Mouse (Mus musculus) ovary, postnatal 36 days (tissue): ENCODE data around the gene AI182371.

ENCODE experiments used
- DNase-seq: peaks from one replicate; pipeline ENCODE4 v3.0.0; 2022; ENCODE audit warnings: low spot score, mixed read lengths

The AI182371 gene

DNA sequence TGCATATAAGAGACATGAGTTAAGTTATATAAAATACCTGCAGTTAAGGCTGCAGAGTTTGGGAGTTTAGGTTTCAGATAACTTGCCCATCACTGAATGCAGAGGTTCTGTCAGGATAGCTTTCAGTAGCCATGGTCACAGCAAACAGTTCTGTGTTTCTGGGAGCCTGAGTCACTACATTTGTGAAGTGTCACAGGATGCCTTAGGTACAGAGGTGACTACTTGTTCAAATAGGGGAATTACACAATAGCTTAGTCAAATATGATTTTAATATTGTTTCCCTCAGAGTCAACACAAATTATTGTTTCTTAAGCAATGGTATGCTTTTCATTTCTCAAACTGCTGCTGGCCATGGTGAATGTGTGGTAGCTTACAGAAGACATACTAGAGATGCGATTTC lies 32.2 kb downstream of the AI182371 start:
- DNase-seq: no peak

DNA sequence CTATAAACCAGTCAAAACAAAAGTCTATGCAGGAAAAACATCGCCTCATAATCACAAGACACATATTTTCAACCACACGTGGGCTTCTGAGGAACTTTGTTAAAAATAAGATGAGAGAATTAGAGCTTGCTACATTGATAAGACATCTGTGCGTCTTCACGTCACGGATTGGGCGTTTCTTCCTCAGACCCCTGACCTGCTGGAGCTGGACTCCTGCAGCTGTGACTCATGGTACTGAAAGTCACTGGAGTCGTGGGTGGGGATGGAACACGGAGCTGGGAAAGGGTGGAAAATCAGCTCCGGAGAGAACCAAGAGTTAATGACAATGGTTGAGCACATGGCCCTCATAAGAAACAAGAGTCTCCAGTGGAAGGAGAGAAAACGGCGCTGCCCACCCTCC lies 34.2 kb downstream of the AI182371 start:
- no peak for DNase-seq

DNA sequence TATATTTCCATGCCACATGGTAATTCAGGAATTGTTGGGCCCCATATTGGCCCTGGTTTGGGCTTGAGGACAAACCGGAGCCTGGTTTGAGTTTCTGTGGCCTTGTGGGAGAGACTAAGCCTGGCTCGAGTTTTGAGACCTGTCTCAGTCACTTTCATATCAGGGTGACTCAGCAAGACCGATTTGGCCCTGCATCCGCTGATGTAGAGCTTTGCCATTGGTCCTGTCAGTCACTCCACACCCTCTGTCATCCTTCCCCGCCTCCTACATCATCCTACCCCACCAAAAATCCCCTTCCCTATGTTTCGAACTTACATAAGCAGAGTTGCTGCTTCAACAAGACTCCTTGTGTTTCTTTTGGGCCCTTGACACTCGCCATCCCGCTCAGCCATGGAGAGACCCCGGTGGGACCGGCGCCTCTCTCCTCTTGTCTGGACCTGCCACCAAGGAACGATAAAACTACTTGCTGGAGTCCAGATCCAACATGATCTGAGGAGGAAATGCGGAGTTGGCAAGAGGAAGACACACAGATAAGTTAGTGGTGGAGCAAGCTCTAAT lies 34.7 kb downstream of the AI182371 start:
- DNase-seq: no peak

DNA sequence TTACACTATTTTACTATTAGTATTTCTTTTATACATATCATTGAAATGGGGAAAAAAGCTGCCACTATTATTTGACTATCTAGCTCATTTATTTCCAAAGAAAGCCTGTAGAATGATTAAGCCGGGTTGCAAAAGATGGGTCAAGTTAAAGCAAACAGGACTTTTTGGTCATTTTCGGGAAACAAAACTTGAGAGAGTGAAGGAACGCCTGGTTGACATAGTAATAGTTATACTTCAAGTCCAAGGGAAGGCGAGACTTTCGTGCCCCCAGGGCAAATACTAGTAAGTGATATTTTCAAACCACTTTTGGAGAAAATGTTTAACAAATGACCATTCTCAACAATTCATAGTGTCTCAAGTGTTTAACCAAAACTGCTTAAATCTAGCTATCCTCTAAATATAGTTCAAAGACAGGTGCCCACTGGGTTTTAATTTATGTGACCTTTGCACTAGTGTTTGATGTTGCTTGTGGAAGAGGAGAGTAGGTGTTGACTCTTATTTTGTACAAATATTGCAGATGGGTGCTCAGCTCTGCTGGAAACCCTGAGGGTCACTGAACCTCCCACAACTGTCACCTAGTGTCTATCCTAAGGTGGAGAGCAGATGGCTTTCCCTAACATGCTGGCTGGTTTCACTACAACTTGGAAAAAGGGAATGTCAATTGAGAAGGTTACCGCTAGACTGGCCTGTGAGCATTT lies 37.9 kb downstream of the AI182371 start:
- DNase-seq: no peak

DNA sequence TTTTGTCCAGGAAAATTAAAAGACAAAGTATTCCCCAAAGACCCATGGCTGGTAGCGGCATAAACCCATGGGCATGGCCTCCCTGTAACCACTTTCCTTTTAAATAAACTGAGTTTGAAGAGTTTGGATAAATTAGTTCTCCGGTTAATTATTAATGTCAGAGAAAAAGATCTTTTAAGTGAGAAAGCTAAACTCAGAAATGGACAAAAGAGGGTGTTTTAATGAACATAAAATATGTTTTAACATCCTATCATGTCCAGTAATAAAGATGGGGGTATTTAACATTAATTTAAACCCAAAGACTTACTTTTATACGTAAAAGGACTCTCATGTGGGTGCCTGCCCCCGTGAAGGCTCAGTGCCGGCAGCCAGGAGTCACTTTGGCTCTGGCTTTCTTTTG lies 40.0 kb downstream of the AI182371 start, which contains the start of gene Hc:
Hc (minus strand) TSS at position 101 of the 400 bp plus-strand sequence.
- no peak for DNase-seq

DNA sequence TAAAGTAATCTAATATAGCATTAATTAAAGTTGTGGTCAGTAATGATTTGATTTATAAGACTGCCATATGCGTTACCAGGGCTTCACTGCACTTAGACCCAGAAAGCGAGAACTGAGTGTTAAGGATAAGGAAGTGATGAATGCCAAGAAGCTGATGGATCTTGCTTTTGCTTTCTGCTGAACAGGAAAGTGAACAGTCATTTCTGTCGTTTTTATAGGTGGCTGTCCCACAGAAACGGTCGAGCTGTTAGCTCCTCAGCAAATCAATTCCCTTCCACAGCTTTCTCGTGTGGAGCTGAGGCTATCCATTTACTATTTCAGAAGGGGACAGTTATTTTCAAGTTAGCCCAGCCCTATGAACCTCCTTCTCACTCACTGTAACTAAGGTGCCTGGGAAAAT lies 40.4 kb downstream of the AI182371 start:
- no peak for DNase-seq

DNA sequence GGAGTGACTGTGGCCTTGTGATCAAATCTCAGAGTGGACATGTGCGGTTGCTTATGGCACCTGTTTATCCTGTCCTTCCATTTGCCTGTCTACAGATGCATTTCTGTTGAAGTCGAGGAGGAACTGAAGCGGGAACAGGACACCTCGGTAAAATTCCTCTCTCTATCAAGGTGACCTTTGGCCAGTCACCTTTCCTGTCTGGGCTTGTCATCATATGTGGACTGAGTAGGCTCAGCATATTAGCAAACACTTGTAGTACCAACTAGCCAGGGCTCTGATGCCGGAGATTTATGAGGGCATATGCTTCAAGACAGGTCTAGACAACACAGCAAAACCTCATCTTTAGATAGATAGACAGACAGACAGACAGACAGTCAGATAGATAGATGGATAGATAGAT lies 41.1 kb downstream of the AI182371 start:
- DNase-seq: no peak

DNA sequence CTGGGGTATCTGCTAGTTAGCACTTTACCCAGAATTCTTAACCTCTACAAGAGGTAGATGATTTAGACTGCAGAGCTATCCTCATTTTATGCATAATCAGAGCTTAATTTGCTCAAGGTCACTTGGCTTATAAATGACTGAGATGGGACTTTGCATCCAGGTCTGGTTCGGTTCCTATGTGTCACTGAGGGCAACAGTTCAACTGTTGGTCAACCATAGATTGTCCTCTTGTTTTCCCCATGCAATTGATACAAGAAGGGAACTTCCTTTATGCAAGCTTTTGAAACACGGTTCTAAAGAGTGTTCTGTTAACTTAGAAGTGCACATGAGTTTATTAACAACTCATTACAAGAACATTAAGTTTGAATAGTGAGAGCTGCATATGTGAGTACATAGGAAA lies 43.0 kb downstream of the AI182371 start:
- no peak for DNase-seq

DNA sequence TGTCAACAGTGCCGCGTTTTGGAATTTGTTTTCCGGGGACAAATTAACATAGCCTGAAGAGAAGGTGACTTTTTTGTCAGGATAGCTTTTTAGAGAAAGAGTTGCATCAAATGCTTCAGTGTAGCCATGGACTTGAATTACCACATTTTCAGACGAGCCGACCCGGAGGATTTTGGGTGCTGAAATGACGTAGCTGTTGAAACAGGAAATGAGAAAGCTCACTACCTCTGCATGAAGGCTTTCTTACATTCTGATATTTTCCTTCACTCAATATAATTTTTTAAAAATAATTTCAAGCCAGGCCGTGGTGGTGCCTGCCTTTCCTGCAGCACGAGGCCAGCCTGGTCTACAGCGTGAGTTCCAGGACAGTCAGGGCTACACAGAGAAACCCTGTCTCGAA lies 44.1 kb downstream of the AI182371 start:
- no peak for DNase-seq

DNA sequence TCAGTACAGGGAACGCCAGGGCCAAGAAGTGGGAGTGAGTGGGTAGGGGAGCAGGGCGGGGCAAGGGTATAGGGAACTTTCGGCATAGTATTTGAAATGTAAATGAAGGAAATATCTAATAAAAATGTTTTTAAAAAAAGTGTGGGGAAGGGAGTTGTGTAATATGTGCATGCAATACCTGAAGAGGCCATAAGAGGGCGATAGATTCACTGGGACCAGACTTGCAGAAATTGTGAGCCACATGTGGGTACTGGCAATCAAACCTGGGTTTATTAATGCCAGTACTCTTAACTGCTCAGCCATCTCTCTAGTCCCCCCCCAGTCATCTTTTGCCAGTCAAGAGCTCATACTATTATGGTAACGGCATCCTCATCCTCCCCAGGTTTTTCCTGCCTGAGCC lies 52.5 kb downstream of the AI182371 start:
- DNase-seq: no peak

DNA sequence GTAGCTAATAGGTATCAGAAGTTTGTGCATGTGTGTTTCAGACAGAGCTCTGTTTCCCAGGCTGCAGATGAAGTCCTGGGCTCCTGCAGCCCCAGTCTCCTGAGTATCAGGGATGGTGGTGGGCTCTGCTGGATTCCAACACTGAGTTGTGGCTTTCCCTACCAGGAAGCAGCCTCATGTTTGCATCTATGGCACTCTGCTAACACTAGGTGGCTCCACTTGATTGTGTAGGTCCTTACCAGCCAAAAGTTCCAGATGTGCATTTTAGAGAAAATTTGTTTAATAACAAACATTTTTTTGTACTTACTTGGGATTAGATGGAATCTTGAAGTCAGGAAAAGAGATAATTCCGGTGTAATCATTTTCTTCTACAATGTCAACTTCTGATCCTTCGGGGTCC lies 56.4 kb downstream of the AI182371 start:
- DNase-seq: no peak

DNA sequence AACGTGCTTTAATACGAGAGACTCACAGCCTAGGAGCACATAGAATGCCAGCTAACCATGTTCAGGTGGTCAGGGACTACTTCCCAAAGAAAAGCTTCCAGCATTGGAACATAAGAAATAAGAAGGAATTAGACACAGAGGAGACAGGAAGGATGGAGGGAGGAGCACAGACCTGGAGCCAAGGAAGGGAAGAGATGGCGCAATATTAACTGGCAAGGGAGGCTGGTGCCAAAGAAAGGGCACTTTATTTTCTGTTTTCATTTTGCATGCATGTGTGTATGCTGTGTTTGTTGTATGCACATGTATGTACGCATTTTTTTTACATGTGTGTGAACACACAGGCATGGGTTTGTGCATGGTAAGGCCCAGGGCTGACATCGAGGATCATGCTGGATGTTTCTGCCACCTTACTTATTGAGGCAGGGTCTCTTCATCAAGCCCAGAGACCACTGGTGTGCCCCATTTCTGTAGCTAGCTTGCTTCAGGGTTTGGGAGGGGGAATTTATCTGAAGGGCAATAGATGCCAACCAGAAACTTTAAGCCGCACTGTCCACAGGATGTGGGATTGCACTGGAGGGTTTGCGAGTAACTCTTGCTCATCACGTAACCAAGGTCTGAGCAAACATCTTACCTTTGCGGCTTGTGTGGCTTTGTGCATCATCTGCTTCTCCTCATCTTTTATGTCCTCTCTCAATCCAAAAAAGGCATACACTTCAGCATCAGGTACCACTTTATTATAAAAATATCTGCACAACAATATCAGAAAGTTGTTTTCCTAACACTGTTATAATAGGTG lies 62.6 kb downstream of the AI182371 start:
- DNase-seq: no peak
